Comparison of ENCODE assay signal across 16 mouse cellular contexts in the genomic region with DNA sequence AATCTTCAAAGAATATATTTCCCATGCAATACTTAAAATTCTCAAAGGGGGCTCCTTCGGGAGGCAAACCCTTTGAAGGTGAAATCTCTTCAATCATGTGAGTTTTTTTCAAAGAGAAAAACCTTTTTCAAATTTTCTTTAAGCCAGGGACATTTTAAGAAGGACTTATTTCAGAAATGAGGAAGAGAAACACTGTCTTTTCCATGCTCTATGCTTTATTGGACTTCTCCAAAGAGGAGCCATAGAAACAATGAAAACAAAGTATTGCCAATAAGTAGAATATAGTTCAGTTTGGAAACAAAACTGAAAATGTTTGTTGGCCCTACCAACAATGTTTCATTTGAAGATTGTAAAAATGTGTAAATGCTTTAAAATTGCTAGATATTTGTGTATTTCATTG.
"Had no signal": no experiment of that assay in that cellular context is flagged by ENCODE, and none has a peak within 500 bp of the region (broad histone marks: within the 10 kb centered on the region; RNA-seq: fewer than 3 reads in every experiment).

No protein-coding gene starts in this region.

- H3K9ac ChIP-seq: neural tube, embryonic 13.5 days; neural tube, embryonic 15.5 days; stomach, embryonic 15.5 days had no signal

- H3K36me3 ChIP-seq: neural tube, embryonic 13.5 days; neural tube, embryonic 15.5 days; stomach, embryonic 15.5 days had no signal

- H3K4me3 ChIP-seq: neural tube, embryonic 13.5 days; neural tube, embryonic 15.5 days; stomach, embryonic 15.5 days had no signal

- H3K27ac ChIP-seq: neural tube, embryonic 13.5 days; neural tube, embryonic 15.5 days; stomach, embryonic 15.5 days; stomach, postnatal 0 days had no signal

- H3K4me2 ChIP-seq: neural tube, embryonic 13.5 days; neural tube, embryonic 15.5 days; stomach, embryonic 15.5 days had no signal

- H3K9me3 ChIP-seq: neural tube, embryonic 13.5 days; neural tube, embryonic 15.5 days; stomach, embryonic 15.5 days had no signal

- H3K4me1 ChIP-seq: neural tube, embryonic 13.5 days; neural tube, embryonic 15.5 days; stomach, embryonic 15.5 days had no signal

- DNase-seq: retina, postnatal 1 day; right cerebral cortex, adult 18-20 months; right cerebral cortex, postnatal 14 days; right cerebral cortex, postnatal 25 days; right cerebral cortex, postnatal 4 days; spleen, adult 18-20 months; thymus, adult 18-20 months; thymus, adult 2 months; thymus, postnatal 14 days; thymus, postnatal 25 days; thymus, postnatal 36 days; thymus, postnatal 4 days had no signal

- H3K27me3 ChIP-seq: neural tube, embryonic 13.5 days; neural tube, embryonic 15.5 days; stomach, embryonic 15.5 days had no signal
